Mouse (Mus musculus) midbrain, embryonic 10.5 days (tissue): ENCODE results near the gene Smyd3. TPM values are rescaled to one million over a fixed set of nuclear protein-coding genes. Genes with fewer than 3 reads are reported as not detected.

Source experiments
- DNase-seq: peaks from one replicate; pipeline ENCODE4 v3.0.0-alpha.2; 2017; ENCODE audit warnings: low spot score
- H3K27ac ChIP-seq: fragments of 300-500 bp; sonication (generic); replicated peaks from 2 replicates; pipeline ENCODE4 v1.5.1; 2016; ENCODE audit warnings: mild to moderate bottlenecking
- H3K27me3 ChIP-seq: fragments of 300-500 bp; sonication (generic); 2 replicates; pipeline ENCODE4 v1.6.1; 2016; ENCODE audit warnings: low read depth, mild to moderate bottlenecking; ENCODE audit not compliant: poor library complexity, severe bottlenecking
- H3K36me3 ChIP-seq: fragments of 300-500 bp; sonication (generic); 2 replicates; pipeline ENCODE4 v1.6.1; 2016; ENCODE audit warnings: mild to moderate bottlenecking, moderate library complexity
- H3K4me1 ChIP-seq: fragments of 300-500 bp; sonication (generic); 2 replicates; pipeline ENCODE4 v1.6.1; 2016
- H3K4me3 ChIP-seq: fragments of 300-500 bp; sonication (generic); 2 replicates; pipeline ENCODE4 v1.5.1; 2016; ENCODE audit warnings: mild to moderate bottlenecking, moderate library complexity
- H3K9me3 ChIP-seq: fragments of 300-500 bp; sonication (generic); replicated peaks from 2 replicates; pipeline ENCODE4 v1.6.1; 2016; ENCODE audit warnings: mild to moderate bottlenecking
- WGBS: fragments of 180-500 bp; shearing (Covaris S2); methylation state at CpG from one replicate; pipeline ENCODE4 v1.1.7; 2016; 5-methylcytosine and 5-hydroxymethylcytosine counted together
- polyA plus RNA-seq: library from polyadenylated mRNA; unstranded; fragments of >200 nt; fragmentation: Nextera tagmentation; extraction: Ambion mirVana; gene quantifications from 2 replicates; pipeline ENCODE4 v1.2.1, GENCODE M21; 2016

Smyd3 gene
- polyA plus RNA-seq, 1 experiment from 2014 or later: 15.3 TPM

DNA sequence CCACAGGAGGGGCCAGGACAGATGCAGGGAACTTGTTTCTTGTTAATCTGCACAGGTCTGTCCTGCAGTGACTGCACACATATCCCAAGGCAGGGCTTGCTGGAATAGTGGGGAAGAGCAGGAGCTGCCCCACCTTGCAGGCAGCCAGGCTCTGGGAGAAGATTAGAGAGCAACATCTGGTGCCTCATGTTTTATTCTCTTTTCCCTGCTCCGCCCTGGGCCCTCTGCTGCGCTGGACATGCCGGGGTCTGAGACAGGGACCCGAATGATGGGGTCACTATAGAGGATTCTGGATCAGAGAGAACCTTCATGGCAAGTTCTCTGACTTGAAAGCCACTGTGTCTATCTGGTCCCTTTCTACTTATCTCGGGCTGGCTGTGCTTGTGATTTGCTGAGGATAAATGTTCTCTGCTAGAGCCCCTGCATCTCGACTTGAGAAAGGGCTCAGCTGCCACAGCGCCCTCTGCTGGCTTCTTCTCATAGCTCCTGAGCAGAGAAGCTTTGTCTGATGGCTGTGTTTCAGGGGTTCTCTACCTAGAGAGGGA, 557.8 kb downstream of the Smyd3 start:
- DNase-seq: peak; percentile 80
- Histone ChIP-seq H3K27me3 (no peaks in the 10 kb centered on the region), H3K9me3 (no peaks in the 10 kb centered on the region), H3K27ac (peak overlapping the region; percentile 63), H3K4me1 (peaks cover 9% of the 10 kb centered on the region), H3K36me3 (no peaks in the 10 kb centered on the region), H3K4me3 (no peak overlapping the region)
- WGBS: 49% methylated on average over 7 of the region's 7 CpGs

DNA sequence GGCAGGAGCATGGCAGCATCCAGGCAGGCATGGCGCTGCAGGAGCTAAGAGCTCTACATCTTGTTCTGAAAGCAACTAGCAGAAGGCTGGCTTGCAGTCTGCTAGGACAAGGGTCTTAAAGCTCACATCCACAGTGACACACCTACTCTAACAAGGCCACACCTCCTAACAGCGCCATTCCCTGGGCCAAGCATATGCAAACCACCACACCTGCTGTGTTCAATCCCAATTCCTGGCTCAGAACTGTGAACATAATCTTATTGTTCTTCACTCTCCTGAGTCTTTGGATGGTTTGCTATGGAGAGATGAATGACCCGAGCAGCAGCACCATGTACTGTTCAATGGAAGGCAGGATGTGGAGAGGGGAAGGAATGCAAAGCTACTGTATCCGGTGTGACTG, 559.2 kb downstream of the Smyd3 start:
- WGBS: 87% methylated on average over 4 of the region's 4 CpGs
- no peaks in the 10 kb centered on the region for H3K36me3 ChIP-seq
- no peak overlapping the region for H3K27ac ChIP-seq
- H3K4me3 ChIP-seq: no peak overlapping the region
- H3K9me3 ChIP-seq: no peaks in the 10 kb centered on the region
- H3K27me3 ChIP-seq: no peaks in the 10 kb centered on the region
- no peak for DNase-seq
- H3K4me1 ChIP-seq: peaks cover 9% of the 10 kb centered on the region

- WGBS: 88% methylated on average over 12 of the region's 12 CpGs
- peaks cover 8% of the 10 kb centered on the region; the same call in 1 of the 2 replicates for H3K9me3 ChIP-seq
- DNase-seq: no peak
- no peak overlapping the region for H3K4me3 ChIP-seq
- no peaks in the 10 kb centered on the region for H3K27me3 ChIP-seq
- 0 out of 2 replicates have a peak overlapping the region, but pooled peaks have one; percentile 6 for H3K27ac ChIP-seq
- H3K4me1 ChIP-seq: peaks cover 8% of the 10 kb centered on the region
- H3K36me3 ChIP-seq: no peaks in the 10 kb centered on the region
Observed at GRCm38 (mm10) chr1:178952910-178953309, 564.9 kb downstream of the Smyd3 start.

- no peak for DNase-seq
- 49% methylated on average over 7 of the region's 7 CpGs for WGBS
- 0 out of 2 replicates have a peak overlapping the region, but pooled peaks have one; percentile 13 for H3K27ac ChIP-seq
Observed at GRCm38 (mm10) chr1:178942251-178942963, 575.4 kb downstream of the Smyd3 start.

GRCm38 (mm10) chr1:178940353-178940752, 577.5 kb downstream of the Smyd3 start:
- no peaks in the 10 kb centered on the region for H3K9me3 ChIP-seq
- DNase-seq: no peak
- no peaks in the 10 kb centered on the region for H3K27me3 ChIP-seq
- peaks cover 27% of the 10 kb centered on the region for H3K4me1 ChIP-seq
- H3K36me3 ChIP-seq: no peaks in the 10 kb centered on the region
- H3K4me3 ChIP-seq: no peak overlapping the region
- 93% methylated on average over 4 of the region's 4 CpGs for WGBS
- H3K27ac ChIP-seq: no peak overlapping the region

More at GRCm38 (mm10) chr1:178942251-178942963, 575.4 kb downstream of the Smyd3 start:
- Histone ChIP-seq H3K27me3 (no peaks in the 10 kb centered on the region), H3K4me1 (peaks cover 22% of the 10 kb centered on the region), H3K36me3 (no peaks in the 10 kb centered on the region), H3K4me3 (no peak overlapping the region), H3K9me3 (no peaks in the 10 kb centered on the region)

DNA sequence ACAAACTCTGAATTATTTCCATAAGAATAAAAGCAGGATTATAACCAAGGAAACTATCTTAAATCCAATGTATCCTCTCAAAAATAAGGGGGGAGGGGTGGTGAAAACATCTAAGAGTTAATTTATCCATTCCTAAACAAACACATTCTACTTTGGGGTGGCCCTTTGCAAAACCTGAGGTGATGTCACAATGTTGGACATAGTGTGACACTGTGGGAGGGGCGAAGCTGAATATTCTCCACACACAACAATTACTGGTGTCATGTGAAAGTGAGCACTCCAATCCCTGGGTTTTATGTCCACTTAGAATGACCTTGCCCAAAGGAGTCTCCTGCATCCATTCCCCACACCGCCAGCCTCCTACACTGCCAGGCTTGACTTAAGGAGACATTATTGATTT, 580.9 kb downstream of the Smyd3 start:
- WGBS: 89% methylated on average over 2 of the region's 2 CpGs
- H3K27ac ChIP-seq: no peak overlapping the region
- no peak for DNase-seq

DNA sequence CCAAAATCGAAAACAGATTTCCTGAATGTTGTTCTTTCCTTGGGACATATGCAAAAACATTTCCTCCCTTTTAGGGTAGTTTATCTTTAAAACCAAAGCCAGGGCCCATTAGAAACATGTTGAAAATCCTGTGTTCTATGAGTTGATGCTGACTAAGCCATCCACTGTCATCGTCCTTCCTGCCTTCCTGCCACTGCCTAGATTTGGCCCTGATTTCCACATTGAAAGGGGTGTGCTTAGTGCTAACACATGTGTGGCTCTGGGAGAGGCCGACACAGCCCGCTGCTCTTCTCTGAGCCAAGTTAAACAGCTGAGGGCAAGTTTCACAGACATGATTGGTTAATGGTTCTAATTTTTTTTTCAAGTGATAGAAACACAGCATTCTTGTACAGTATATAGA, 581.4 kb downstream of the Smyd3 start:
- H3K9me3 ChIP-seq: no peaks in the 10 kb centered on the region
- no peak for DNase-seq

More for the DNA sequence above, 580.9 kb downstream of the Smyd3 start:
- Histone ChIP-seq H3K36me3 (no peaks in the 10 kb centered on the region), H3K4me1 (peaks cover 16% of the 10 kb centered on the region), H3K27me3 (no peaks in the 10 kb centered on the region), H3K9me3 (no peaks in the 10 kb centered on the region), H3K4me3 (no peak overlapping the region)

DNA sequence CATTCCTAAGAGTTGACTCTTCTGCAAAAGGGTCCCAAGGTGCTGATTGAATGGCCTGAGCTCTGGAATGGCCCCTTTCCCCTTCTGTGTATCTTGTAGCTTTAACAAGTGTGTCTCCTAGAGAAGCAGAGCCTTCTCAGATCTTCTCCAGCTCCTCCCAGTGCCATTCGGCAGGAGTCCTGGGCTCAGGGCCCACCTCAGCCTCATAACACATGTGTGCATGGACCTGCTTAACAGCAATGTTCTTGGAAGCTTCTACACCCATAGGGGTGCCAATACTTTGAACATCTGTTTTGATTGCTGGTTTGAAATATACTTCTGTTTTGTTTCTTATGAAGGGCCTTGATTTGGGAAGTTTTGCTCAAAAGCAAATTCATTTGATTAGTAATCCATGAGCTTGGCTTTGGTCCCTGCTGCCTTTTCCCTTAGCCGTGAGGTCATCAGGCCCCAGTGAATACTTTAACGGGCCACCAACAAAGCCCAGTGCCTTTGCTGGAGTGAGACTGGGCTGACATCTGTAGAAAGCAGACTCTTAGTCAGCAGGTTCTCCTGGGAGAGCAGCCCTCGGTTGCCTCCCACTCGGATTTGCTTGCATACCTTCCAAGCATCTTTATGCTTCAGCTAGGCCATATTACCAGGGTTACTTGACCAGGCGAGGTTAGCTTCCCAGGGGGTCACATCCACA, 583.7 kb downstream of the Smyd3 start:
- no peak for DNase-seq
- Histone ChIP-seq H3K9me3 (no peaks in the 10 kb centered on the region), H3K4me1 (peaks cover 11% of the 10 kb centered on the region), H3K36me3 (no peaks in the 10 kb centered on the region), H3K4me3 (no peak overlapping the region), H3K27ac (no peak overlapping the region), H3K27me3 (no peaks in the 10 kb centered on the region)
- 85% methylated on average over 6 of the region's 6 CpGs for WGBS

More for the DNA sequence above, 581.4 kb downstream of the Smyd3 start:
- Histone ChIP-seq H3K27me3 (no peaks in the 10 kb centered on the region), H3K27ac (no peak overlapping the region), H3K4me3 (no peak overlapping the region), H3K36me3 (no peaks in the 10 kb centered on the region), H3K4me1 (peaks cover 11% of the 10 kb centered on the region)
- WGBS: 84% methylated on average over 4 of the region's 4 CpGs

DNA sequence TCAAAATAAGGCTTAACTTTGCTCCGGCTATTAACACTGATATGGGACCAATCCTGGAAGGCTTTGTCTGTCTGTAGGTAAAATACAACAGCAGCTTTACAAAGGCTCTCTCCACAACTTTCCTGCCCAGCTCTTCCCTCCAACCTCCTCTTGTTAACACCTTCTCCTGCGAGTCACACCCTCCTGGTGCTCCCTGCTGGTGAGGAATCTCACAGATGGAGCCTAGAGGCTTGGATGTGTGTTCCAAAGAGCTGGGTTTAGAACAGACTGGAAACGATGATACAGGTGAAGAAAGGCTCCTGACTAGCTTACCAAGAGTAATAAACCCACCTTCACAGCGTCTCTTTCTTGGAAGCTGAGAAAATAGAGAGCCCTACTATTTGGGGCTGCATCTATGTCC, 588.3 kb downstream of the Smyd3 start:
- WGBS: 70% methylated on average over 4 of the region's 4 CpGs
- no peak for DNase-seq
- no peaks in the 10 kb centered on the region for H3K4me1 ChIP-seq
- H3K27ac ChIP-seq: no peak overlapping the region
- H3K4me3 ChIP-seq: no peak overlapping the region
- no peaks in the 10 kb centered on the region for H3K9me3 ChIP-seq
- no peaks in the 10 kb centered on the region for H3K36me3 ChIP-seq
- no peaks in the 10 kb centered on the region for H3K27me3 ChIP-seq

DNA sequence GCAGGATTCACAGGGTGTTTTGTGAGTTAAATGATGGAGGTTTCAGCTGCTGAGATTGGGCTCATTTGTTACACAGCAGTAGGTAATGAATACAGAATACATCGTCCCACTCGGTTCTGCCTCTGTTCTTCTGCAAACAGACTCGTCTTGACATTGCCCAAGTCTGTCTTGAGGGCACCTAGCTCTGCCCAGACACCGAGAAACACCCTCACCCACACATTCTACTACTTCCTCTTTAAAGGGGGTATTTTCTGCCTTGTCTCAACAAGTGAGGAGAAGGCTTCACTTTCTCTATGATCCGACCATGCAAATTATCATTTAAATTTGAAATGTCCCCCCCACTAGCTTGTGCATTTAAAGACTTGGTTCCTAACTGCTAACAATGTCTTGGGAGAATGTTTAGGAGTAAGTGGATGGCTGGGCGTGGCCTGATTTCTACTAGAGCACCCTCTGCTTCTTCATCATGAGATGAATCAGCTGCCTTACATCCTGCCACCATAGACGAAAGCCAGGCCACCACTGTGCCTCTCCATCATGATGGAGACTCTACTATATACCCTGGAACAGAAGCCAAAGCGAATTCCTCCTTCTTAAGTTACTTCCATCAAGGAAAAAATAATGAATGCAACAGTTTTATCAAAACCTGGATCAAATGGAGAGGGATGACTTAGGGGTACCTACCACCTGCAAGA, 593.2 kb downstream of the Smyd3 start:
- no peak overlapping the region for H3K4me3 ChIP-seq
- no peaks in the 10 kb centered on the region for H3K4me1 ChIP-seq
- WGBS: 88% methylated on average over 8 of the region's 8 CpGs
- no peaks in the 10 kb centered on the region for H3K36me3 ChIP-seq
- no peak overlapping the region for H3K27ac ChIP-seq
- no peaks in the 10 kb centered on the region for H3K27me3 ChIP-seq
- DNase-seq: no peak
- H3K9me3 ChIP-seq: no peaks in the 10 kb centered on the region

DNA sequence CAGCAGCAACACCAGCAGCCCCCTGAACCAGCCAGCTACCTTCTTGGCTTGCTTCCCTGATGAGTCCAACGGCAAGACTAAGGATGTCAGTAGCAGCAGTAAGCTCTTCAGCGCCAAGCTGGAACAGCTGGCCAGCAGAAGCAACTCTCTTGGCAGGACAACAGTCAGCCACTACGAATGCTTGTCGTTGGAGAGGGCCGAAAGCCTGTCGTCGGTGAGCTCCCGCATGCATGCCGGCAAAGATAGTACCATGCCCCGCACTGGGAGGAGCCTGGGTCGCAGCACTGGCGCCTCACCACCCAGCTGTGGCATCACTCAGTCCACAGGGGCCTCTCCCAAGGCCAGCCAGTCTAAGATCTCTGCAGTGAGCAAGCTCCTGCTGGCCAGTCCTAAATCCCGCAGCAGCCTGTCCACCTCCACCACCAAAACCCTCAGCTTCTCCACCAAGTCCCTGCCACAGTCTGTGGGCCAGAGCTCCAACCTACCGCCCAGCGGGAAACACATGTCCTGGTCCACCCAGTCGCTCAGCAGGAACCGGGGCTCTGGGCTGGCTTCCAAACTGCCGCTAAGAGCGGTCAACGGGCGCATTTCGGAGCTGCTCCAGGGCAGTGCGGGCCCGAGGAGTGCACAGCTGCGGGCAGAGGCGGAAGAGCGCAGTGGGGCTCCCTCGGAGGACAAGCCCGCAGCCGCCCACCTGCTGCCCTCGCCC, 600.5 kb downstream of the Smyd3 start:
- Histone ChIP-seq H3K9me3 (no peaks in the 10 kb centered on the region), H3K4me3 (peak overlapping the region; percentile 40), H3K36me3 (no peaks in the 10 kb centered on the region), H3K27ac (peak overlapping the region; percentile 38; the same call in 1 of the 2 replicates), H3K27me3 (peaks cover 47% of the 10 kb centered on the region), H3K4me1 (peaks cover 19% of the 10 kb centered on the region)
- peak; percentile 29 for DNase-seq
- 46% methylated on average over 31 of the region's 31 CpGs for WGBS

GRCm38 (mm10) chr1:178915056-178915455, 602.8 kb downstream of the Smyd3 start:
- no peak overlapping the region for H3K4me3 ChIP-seq
- peaks cover 47% of the 10 kb centered on the region for H3K27me3 ChIP-seq
- no peaks in the 10 kb centered on the region for H3K9me3 ChIP-seq
- H3K27ac ChIP-seq: peak overlapping the region; percentile 43
- H3K4me1 ChIP-seq: peaks cover 19% of the 10 kb centered on the region
- no peaks in the 10 kb centered on the region for H3K36me3 ChIP-seq
- WGBS: 42% methylated on average over 12 of the region's 12 CpGs
- DNase-seq: no peak
